Mouse (Mus musculus) forebrain, postnatal 0 days (tissue): Measurements from ENCODE around the gene Ctsa. TPM values are rescaled to one million over a fixed set of nuclear protein-coding genes. Genes with fewer than 3 reads are reported as not detected.
A peak's percentile ranks its signal among the peaks of the same experiment; 100 is the strongest.
"Not testable (repeated sequence)": the region's sequence is repeated elsewhere in the genome, so short reads cannot be mapped to it uniquely, and the experiment has no call there.

Experiments used
- ATAC-seq: fragments of 200-750 bp; cut with Nextera tagmentation; 2 replicates; pipeline ENCODE4 v1.8.0; 2017; ENCODE audit warnings: mild to moderate bottlenecking, moderate library complexity
- DNase-seq: peaks from one replicate; pipeline ENCODE4 v3.0.0-alpha.2; 2015
- H3K27ac ChIP-seq: fragments of 300-500 bp; sonication (generic); 2 replicates; pipeline ENCODE4 v1.5.1; 2014; ENCODE audit warnings: low read depth, mild to moderate bottlenecking, antibody characterized with exemption, low read length, moderate library complexity, mixed read lengths
- H3K27me3 ChIP-seq: fragments of 300-500 bp; sonication (generic); 2 replicates; pipeline ENCODE4 v1.6.1; 2014; ENCODE audit warnings: mild to moderate bottlenecking, low read length, mixed read lengths; ENCODE audit not compliant: insufficient read depth
- H3K36me3 ChIP-seq: fragments of 300-500 bp; sonication (generic); 2 replicates; pipeline ENCODE4 v1.6.1; 2014; ENCODE audit warnings: mild to moderate bottlenecking, moderate library complexity; ENCODE audit not compliant: insufficient read depth
- H3K4me1 ChIP-seq: fragments of 300-500 bp; sonication (generic); 2 replicates; pipeline ENCODE4 v1.6.1; 2014; ENCODE audit warnings: antibody characterized with exemption; ENCODE audit not compliant: insufficient read depth
- H3K4me2 ChIP-seq: fragments of 300-500 bp; sonication (generic); 2 replicates; pipeline ENCODE4 v1.6.1; 2014; ENCODE audit warnings: low read depth, mild to moderate bottlenecking, moderate library complexity
- H3K4me3 ChIP-seq: fragments of 300-500 bp; sonication (generic); 2 replicates; pipeline ENCODE4 v1.5.1; 2014; ENCODE audit warnings: low read depth, low read length, mixed read lengths
- H3K9ac ChIP-seq: fragments of 300-500 bp; sonication (generic); 2 replicates; pipeline ENCODE4 v1.6.1; 2014; ENCODE audit warnings: mild to moderate bottlenecking
- H3K9me3 ChIP-seq: fragments of 300-500 bp; sonication (generic); 2 replicates; pipeline ENCODE4 v1.6.1; 2016; ENCODE audit warnings: low read length
- CTCF ChIP-seq: sonication (generic); IDR thresholded peaks from 2 replicates; pipeline ENCODE4 v1.5.1; 2016; ENCODE audit warnings: antibody characterized with exemption, control low read depth, low read depth
- WGBS: fragments of 180-500 bp; shearing (Covaris S2); extraction: QIAGEN DNeasy Blood & Tissue Kit; methylation state at CpG from one replicate; pipeline ENCODE4 v1.1.7; 2014; 5-methylcytosine and 5-hydroxymethylcytosine counted together
- polyA plus RNA-seq: library from polyadenylated mRNA; unstranded; fragments of >200 nt; fragmentation: Nextera tagmentation; extraction: Ambion mirVana; gene quantifications from 2 replicates; pipeline ENCODE4 v1.2.1, GENCODE M21; 2015
- total RNA-seq: library from RNA; depleted of rRNA; stranded (reverse); fragments of >200 nt; gene quantifications from 2 replicates; pipeline ENCODE4 v1.2.3, GENCODE M21; 2014

The Ctsa gene
- total and polyA plus RNA-seq, 2 experiments from 2014 or later, result 93.8 to 95.3 TPM

GRCm38 (mm10) chr2:164845782-164846181 is 13.1 kb downstream of the Ctsa start:
- ATAC-seq (no peak), DNase-seq (no peak)
- no peak overlapping the region for H3K4me2 ChIP-seq
- peak; percentile 49; the same call in 1 of the 2 replicates for TF ChIP-seq CTCF
- H3K4me3 ChIP-seq, result no peak overlapping the region
- H3K27me3 ChIP-seq, result no peaks in the 10 kb centered on the region
- H3K36me3 ChIP-seq, result no peaks in the 10 kb centered on the region
- no peaks in the 10 kb centered on the region for H3K9me3 ChIP-seq
- no peaks in the 10 kb centered on the region for H3K4me1 ChIP-seq
- WGBS, result 59% methylated on average over 3 of the region's 3 CpGs
- no peak overlapping the region for H3K27ac ChIP-seq
- no peak overlapping the region for H3K9ac ChIP-seq

- H3K36me3 ChIP-seq, result no peaks in the 10 kb centered on the region
- ATAC-seq, result no peak
- no peaks in the 10 kb centered on the region; the same call in 1 of the 2 replicates for H3K27me3 ChIP-seq
- no peaks in the 10 kb centered on the region for H3K4me1 ChIP-seq
- H3K9ac ChIP-seq, result no peak overlapping the region
- H3K9me3 ChIP-seq, result no peaks in the 10 kb centered on the region
- H3K4me2 ChIP-seq, result no peak overlapping the region
- no peak for DNase-seq
- WGBS, result 85% methylated on average over 8 of the region's 8 CpGs
- no peak overlapping the region for H3K4me3 ChIP-seq
- TF ChIP-seq CTCF, result no peak
- no peak overlapping the region for H3K27ac ChIP-seq
These were observed 17.4 kb downstream of the Ctsa start for GRCm38 (mm10) chr2:164850061-164850460.

GRCm38 (mm10) chr2:164855572-164855971 is 22.9 kb downstream of the Ctsa start:
- ATAC-seq, H3K9me3 ChIP-seq, H3K27ac ChIP-seq, DNase-seq, H3K4me3 ChIP-seq, H3K9ac ChIP-seq, H3K36me3 ChIP-seq: not testable (repeated sequence)
- H3K4me1 ChIP-seq, result 0 out of 2 replicates have a peak, but pooled peaks cover 14% of the 10 kb centered on the region
- peaks cover 21% of the 10 kb centered on the region for H3K27me3 ChIP-seq
- WGBS, result 73% methylated on average over 5 of the region's 5 CpGs
- 0 out of 2 replicates have a peak overlapping the region, but pooled peaks have one; percentile 81 for H3K4me2 ChIP-seq

GRCm38 (mm10) chr2:164856309-164857100 is 23.8 kb downstream of the Ctsa start:
- peak overlapping the region; percentile 81 for H3K4me2 ChIP-seq
- no peak for DNase-seq
- H3K27me3 ChIP-seq, result peaks cover 21% of the 10 kb centered on the region
- H3K4me3 ChIP-seq, result peak overlapping the region; percentile 38
- TF ChIP-seq CTCF, result no peak
- ATAC-seq, result peak; percentile 24; the same call in 1 of the 2 replicates
- H3K36me3 ChIP-seq, result no peaks in the 10 kb centered on the region
- no peak overlapping the region for H3K27ac ChIP-seq
- WGBS, result 2% methylated on average over 42 of the region's 42 CpGs
- H3K4me1 ChIP-seq, result 0 out of 2 replicates have a peak, but pooled peaks cover 14% of the 10 kb centered on the region
- H3K9me3 ChIP-seq, result no peaks in the 10 kb centered on the region
- H3K9ac ChIP-seq, result peak overlapping the region; percentile 40; the same call in 1 of the 2 replicates

- WGBS, result 2% methylated on average over 45 of the region's 47 CpGs
- TF ChIP-seq CTCF, result no peak
- ATAC-seq (peak; percentile 82), DNase-seq (peak; percentile 65)
- Histone ChIP-seq H3K9ac (peak within 1 kb of the TSS; percentile 40; the same call in 1 of the 2 replicates), H3K9me3 (no peaks in the 10 kb centered on the region), H3K4me2 (peak within 1 kb of the TSS; percentile 81), H3K36me3 (no peaks in the 10 kb centered on the region), H3K4me1 (0 out of 2 replicates have a peak, but pooled peaks cover 14% of the 10 kb centered on the region), H3K27ac (no peak within 1 kb of the TSS), H3K27me3 (peaks cover 21% of the 10 kb centered on the region), H3K4me3 (peak within 1 kb of the TSS; percentile 38)
These were observed 24.6 kb downstream of the Ctsa start, which contains the start of gene Pltp for GRCm38 (mm10) chr2:164857101-164857821. Pltp (minus strand) TSS chr2:164857711.

GRCm38 (mm10) chr2:164857842-164858553 is 25.3 kb downstream of the Ctsa start:
- Histone ChIP-seq H3K9ac (no peak overlapping the region), H3K4me3 (peak overlapping the region; percentile 38), H3K9me3 (no peaks in the 10 kb centered on the region), H3K4me1 (0 out of 2 replicates have a peak, but pooled peaks cover 14% of the 10 kb centered on the region), H3K27ac (no peak overlapping the region), H3K27me3 (peaks cover 21% of the 10 kb centered on the region), H3K36me3 (no peaks in the 10 kb centered on the region), H3K4me2 (peak overlapping the region; percentile 81)
- 3% methylated on average over 19 of the region's 19 CpGs for WGBS
- ATAC-seq (no peak), DNase-seq (no peak)
- TF ChIP-seq CTCF, result no peak
